8 mouse cellular contexts compared by ENCODE assay signal in genomic region chr3:137918172-137918931, GRCm38 (mm10). TPM values are rescaled to one million over a fixed set of nuclear protein-coding genes. Genes with fewer than 3 reads are reported as not detected.
A peak's percentile ranks its signal among the peaks of the same experiment; 100 is the strongest.
DNase-seq lines count a peak whose midpoint lies in the region; ATAC-seq and TF ChIP-seq lines count a peak whose summit lies in the region.

TSS of gene Lamtor3 (plus strand) at chr3:137918506.

- H3K9me3 ChIP-seq in embryonic facial prominence, embryonic 13.5 days, result no peaks in the 10 kb centered on the region
- no peaks in the 10 kb centered on the region for H3K9me3 ChIP-seq in limb, embryonic 13.5 days
- no peaks in the 10 kb centered on the region for H3K9me3 ChIP-seq in midbrain, embryonic 16.5 days (replicated peaks; ENCODE audit: control insufficient read depth, low read length, poor library complexity, severe bottlenecking)

- peak; percentile 16; the same call in 1 of the 2 replicates for TF ChIP-seq CTCF in heart, adult 2 months (IDR thresholded peaks at IDR 0.05)

- peak within 1 kb of the TSS; percentile 84 for H3K9ac ChIP-seq in embryonic facial prominence, embryonic 13.5 days
- peak within 1 kb of the TSS; percentile 86 for H3K9ac ChIP-seq in heart, adult 2 months (ENCODE audit: low read depth, low read length)
- peak within 1 kb of the TSS; percentile 86 for H3K9ac ChIP-seq in limb, embryonic 13.5 days
- H3K9ac ChIP-seq in midbrain, embryonic 16.5 days (ENCODE audit: low read depth, low read length), result peak within 1 kb of the TSS; percentile 86

- intact Hi-C loops in heart, adult 2 months (cut with DNase I), result loop anchor here (1.0 to 5.0 kb wide), 2 partner anchors 53 to 74 kb away; no protein-coding TSS in a partner anchor

- TF ChIP-seq EP300 in heart, adult 2 months (IDR thresholded peaks at IDR 0.05; ENCODE audit: insufficient read depth, low read depth, low read length), result no peak

- H3K79me2 ChIP-seq in heart, adult 2 months (replicated peaks; ENCODE audit: control insufficient read depth, insufficient read depth, low read length), result peaks cover 2% of the 10 kb centered on the region

- WGBS in embryonic facial prominence, embryonic 13.5 days, result under 1% methylated on average over 47 of the region's 47 CpGs
- under 1% methylated on average over 47 of the region's 47 CpGs for WGBS in heart, adult 2 months
- WGBS in limb, embryonic 13.5 days, result under 1% methylated on average over 47 of the region's 47 CpGs
- under 1% methylated on average over 47 of the region's 47 CpGs for WGBS in midbrain, embryonic 16.5 days

- peak within 1 kb of the TSS; percentile 71 for H3K4me2 ChIP-seq in embryonic facial prominence, embryonic 13.5 days
- peak within 1 kb of the TSS; percentile 84 for H3K4me2 ChIP-seq in limb, embryonic 13.5 days (replicated peaks)
- H3K4me2 ChIP-seq in midbrain, embryonic 16.5 days (ENCODE audit: low read length), result peak within 1 kb of the TSS; percentile 92

- TF ChIP-seq POLR2A in heart, adult 2 months (IDR thresholded peaks at IDR 0.05; ENCODE audit: insufficient read depth, low read depth, low read length), result peak; percentile 82

- H3K27me3 ChIP-seq in embryonic facial prominence, embryonic 13.5 days, result no peaks in the 10 kb centered on the region
- no peaks in the 10 kb centered on the region for H3K27me3 ChIP-seq in heart, adult 2 months (ENCODE audit: control insufficient read depth, insufficient read depth, low read length)
- no peaks in the 10 kb centered on the region for H3K27me3 ChIP-seq in limb, embryonic 13.5 days
- H3K27me3 ChIP-seq in midbrain, embryonic 16.5 days (ENCODE audit: control insufficient read depth, insufficient read depth, low read depth, low read length), result no peaks in the 10 kb centered on the region

- ATAC-seq in embryonic facial prominence, embryonic 13.5 days (ENCODE audit: insufficient number of reproducible peaks, insufficient read depth, low FRiP score, low TSS enrichment, low read depth), result peak; percentile 63
- ATAC-seq in limb, embryonic 13.5 days (ENCODE audit: low FRiP score, low read depth), result peak; percentile 89
- ATAC-seq in midbrain, embryonic 16.5 days, result peak; percentile 95

- H3K4me1 ChIP-seq in embryonic facial prominence, embryonic 13.5 days, result peaks cover 16% of the 10 kb centered on the region
- peaks cover 4% of the 10 kb centered on the region for H3K4me1 ChIP-seq in heart, adult 2 months (ENCODE audit: control insufficient read depth, insufficient read depth, low read length)
- peaks cover 16% of the 10 kb centered on the region for H3K4me1 ChIP-seq in limb, embryonic 13.5 days
- peaks cover 24% of the 10 kb centered on the region for H3K4me1 ChIP-seq in midbrain, embryonic 16.5 days (ENCODE audit: control insufficient read depth, insufficient read depth, low read length)

- H3K4me3 ChIP-seq in embryonic facial prominence, embryonic 13.5 days, result peak within 1 kb of the TSS; percentile 92
- peak within 1 kb of the TSS; percentile 75 for H3K4me3 ChIP-seq in heart, adult 2 months
- H3K4me3 ChIP-seq in limb, embryonic 13.5 days, result peak within 1 kb of the TSS; percentile 92
- peak within 1 kb of the TSS; percentile 91 for H3K4me3 ChIP-seq in midbrain, embryonic 16.5 days (ENCODE audit: low read depth, low read length)

- H3K36me3 ChIP-seq in embryonic facial prominence, embryonic 13.5 days, result peaks cover 12% of the 10 kb centered on the region; the same call in 1 of the 2 replicates
- H3K36me3 ChIP-seq in heart, adult 2 months (ENCODE audit: control insufficient read depth, insufficient read depth, low read length), result peaks cover 5% of the 10 kb centered on the region
- H3K36me3 ChIP-seq in limb, embryonic 13.5 days, result peaks cover 16% of the 10 kb centered on the region
- peaks cover 5% of the 10 kb centered on the region; the same call in 1 of the 2 replicates for H3K36me3 ChIP-seq in midbrain, embryonic 16.5 days (ENCODE audit: control insufficient read depth, insufficient read depth, low read length)

- peak within 1 kb of the TSS; percentile 87 for H3K27ac ChIP-seq in embryonic facial prominence, embryonic 13.5 days
- H3K27ac ChIP-seq in heart, adult 2 months, result peak within 1 kb of the TSS; percentile 93
- peak within 1 kb of the TSS; percentile 74 for H3K27ac ChIP-seq in limb, embryonic 13.5 days
- peak within 1 kb of the TSS; percentile 90 for H3K27ac ChIP-seq in midbrain, embryonic 16.5 days (ENCODE audit: low read length)

- peak; percentile 93 for DNase-seq in 3134 (ENCODE audit: extremely low read depth, insufficient read length, low spot score)
- peak; percentile 92 for DNase-seq in adrenal gland, postnatal 36 days
- peak; percentile 87 to 89 for DNase-seq in heart, adult 2 months
- DNase-seq in kidney, adult 8-10 months, result peak; percentile 82 to 84
- peak; percentile 84 to 91 for DNase-seq in spleen, postnatal 10 days (ENCODE audit: low spot score in 2 of 2)

RNA-seq across cellular contexts. Expression of gene Lamtor3, which starts in this region (rescaled TPM):
- 10 to 100 TPM; 74.6 to 80.6 TPM for total RNA-seq in adrenal gland, postnatal 36 days (2021)
- polyA plus RNA-seq in embryonic facial prominence, embryonic 13.5 days (2015; fragmentation: Nextera tagmentation; extraction: Ambion mirVana), result 112 and 120 TPM in 2 replicates
- 100 to 1,000 TPM in 1 of 2 experiments, 10 to 100 TPM in 1; 88.9 to 107 TPM for total RNA-seq in heart, adult 2 months (2021)
- polyA plus RNA-seq in heart, adult 2 months (2012; rRNA removed), result 48.7 and 77.2 TPM in 2 replicates
- 108 and 114 TPM in 2 replicates for polyA plus RNA-seq in limb, embryonic 13.5 days (2015; fragmentation: Nextera tagmentation; extraction: Ambion mirVana)
- 132 and 133 TPM in 2 replicates for polyA plus RNA-seq in midbrain, embryonic 16.5 days (2015; fragmentation: Nextera tagmentation; extraction: Ambion mirVana)

Comparison
In these comparisons a context has a peak if more than half of its experiments do, and no peak if none do; other contexts are left out.
1. Peak in every context shown above with its lines: DNase-seq, ATAC-seq, H3K4me3 ChIP-seq and H3K27ac ChIP-seq.